Mouse (Mus musculus) liver, embryonic 18 days (tissue): ENCODE results near the gene Fez2. TPM values are rescaled to one million over a fixed set of nuclear protein-coding genes. Genes with fewer than 3 reads are reported as not detected.

Source experiments
- polyA plus RNA-seq: library from polyadenylated mRNA; depleted of rRNA; stranded (reverse); fragments of >200 nt; gene quantifications from 2 replicates; pipeline ENCODE4 v1.2.3, GENCODE M21; 2012; rRNA removed

The Fez2 gene
- polyA plus RNA-seq, result 15.1 and 17.1 TPM in 2 replicates

GRCm38 (mm10) chr17:78417381-78418281, at the start of gene Fez2:
Gene Fez2, minus strand, starts transcription at chr17:78418152.

Other genes starting within 250 kb of the Fez2 start
- gene Crim1, start 217.9 kb downstream of the Fez2 start, polyA plus RNA-seq, result 1.3 and 1.5 TPM in 2 replicates
- gene Vit, start 89.9 kb upstream of the Fez2 start, polyA plus RNA-seq, result 0.06 TPM in 2 replicates